Mouse (Mus musculus) limb, embryonic 10.5 days (tissue): ENCODE measurements at regions not wholly inside any gene's neighbourhood (a gene's known extent, or its start where the extent isn't known, plus 50 kb on each side); places are given as distances from the start of the nearest gene placed in this dataset.

Experiments used
- DNase-seq: peaks from one replicate; pipeline ENCODE4 v3.0.0-alpha.2; 2017; ENCODE audit warnings: low spot score
- H3K27ac ChIP-seq: fragments of 300-500 bp; sonication (generic); 2 replicates; pipeline ENCODE4 v1.5.1; 2016; ENCODE audit warnings: mild to moderate bottlenecking
- H3K27me3 ChIP-seq: fragments of 300-500 bp; sonication (generic); 2 replicates; pipeline ENCODE4 v1.6.1; 2016; ENCODE audit warnings: low read depth, mild to moderate bottlenecking; ENCODE audit not compliant: poor library complexity, severe bottlenecking
- H3K36me3 ChIP-seq: fragments of 300-500 bp; sonication (generic); 2 replicates; pipeline ENCODE4 v1.6.1; 2016; ENCODE audit warnings: mild to moderate bottlenecking, moderate library complexity
- H3K4me1 ChIP-seq: fragments of 300-500 bp; sonication (generic); 2 replicates; pipeline ENCODE4 v1.6.1; 2016
- H3K4me3 ChIP-seq: fragments of 300-500 bp; sonication (generic); 2 replicates; pipeline ENCODE4 v1.5.1; 2016; ENCODE audit warnings: mild to moderate bottlenecking, moderate library complexity
- H3K9me3 ChIP-seq: fragments of 300-500 bp; sonication (generic); replicated peaks from 2 replicates; pipeline ENCODE4 v1.6.1; 2016; ENCODE audit warnings: mild to moderate bottlenecking
- WGBS: fragments of 180-500 bp; shearing (Covaris S2); methylation state at CpG from one replicate; pipeline ENCODE4 v1.1.7; 2016; 5-methylcytosine and 5-hydroxymethylcytosine counted together

- no peaks in the 10 kb centered on the region for H3K27me3 ChIP-seq
- no peak overlapping the region for H3K4me3 ChIP-seq
- no peak for DNase-seq
- 97% methylated on average over 3 of the region's 3 CpGs for WGBS
- H3K9me3 ChIP-seq = no peaks in the 10 kb centered on the region
- peaks cover 8% of the 10 kb centered on the region; the same call in 1 of the 2 replicates for H3K4me1 ChIP-seq
- H3K36me3 ChIP-seq = no peaks in the 10 kb centered on the region
- peak overlapping the region; percentile 50 for H3K27ac ChIP-seq
Measured at GRCm38 (mm10) chr13:60403471-60403870, 198.3 kb upstream of the Dapk1 start.

GRCm38 (mm10) chr13:60407344-60407743 is 194.4 kb upstream of the Dapk1 start:
- no peaks in the 10 kb centered on the region for H3K27me3 ChIP-seq
- H3K36me3 ChIP-seq = no peaks in the 10 kb centered on the region
- no peak overlapping the region for H3K4me3 ChIP-seq
- H3K27ac ChIP-seq = peak overlapping the region; percentile 91; the same call in 1 of the 2 replicates
- 93% methylated on average over 4 of the region's 4 CpGs for WGBS
- H3K4me1 ChIP-seq = peaks cover 34% of the 10 kb centered on the region
- no peaks in the 10 kb centered on the region for H3K9me3 ChIP-seq
- DNase-seq = no peak

GRCm38 (mm10) chr13:60409706-60410502 is 191.8 kb upstream of the Dapk1 start:
- no peaks in the 10 kb centered on the region for H3K9me3 ChIP-seq
- WGBS = 17% methylated on average over 13 of the region's 14 CpGs
- H3K4me3 ChIP-seq = peak overlapping the region; percentile 28
- DNase-seq = peak; percentile 84
- H3K27ac ChIP-seq = peak overlapping the region; percentile 91
- no peaks in the 10 kb centered on the region for H3K27me3 ChIP-seq
- no peaks in the 10 kb centered on the region for H3K36me3 ChIP-seq
- peaks cover 34% of the 10 kb centered on the region for H3K4me1 ChIP-seq

- Histone ChIP-seq H3K27me3 (no peaks in the 10 kb centered on the region), H3K9me3 (no peaks in the 10 kb centered on the region), H3K4me1 (peaks cover 27% of the 10 kb centered on the region), H3K36me3 (no peaks in the 10 kb centered on the region), H3K27ac (peak overlapping the region; percentile 19; the same call in 1 of the 2 replicates), H3K4me3 (no peak overlapping the region)
- 85% methylated on average over 1 of the region's 1 CpGs for WGBS
- DNase-seq = no peak
Measured at GRCm38 (mm10) chr13:60416024-60416423, 185.7 kb upstream of the Dapk1 start.

GRCm38 (mm10) chr13:60417015-60417414 is 184.7 kb upstream of the Dapk1 start:
- Histone ChIP-seq H3K27me3 (no peaks in the 10 kb centered on the region), H3K9me3 (no peaks in the 10 kb centered on the region), H3K36me3 (no peaks in the 10 kb centered on the region), H3K4me3 (no peak overlapping the region), H3K27ac (peak overlapping the region; percentile 73), H3K4me1 (peaks cover 21% of the 10 kb centered on the region)
- WGBS = 89% methylated on average over 8 of the region's 8 CpGs
- DNase-seq = no peak

- Histone ChIP-seq H3K9me3 (no peaks in the 10 kb centered on the region), H3K4me3 (no peak overlapping the region), H3K4me1 (peaks cover 21% of the 10 kb centered on the region), H3K27ac (peak overlapping the region; percentile 73), H3K27me3 (no peaks in the 10 kb centered on the region), H3K36me3 (no peaks in the 10 kb centered on the region)
- 72% methylated on average over 14 of the region's 14 CpGs for WGBS
- DNase-seq = no peak
Measured at GRCm38 (mm10) chr13:60417436-60418158, 184.2 kb upstream of the Dapk1 start.

GRCm38 (mm10) chr13:60420386-60420785 is 181.4 kb upstream of the Dapk1 start:
- H3K36me3 ChIP-seq = no peaks in the 10 kb centered on the region
- H3K27me3 ChIP-seq = no peaks in the 10 kb centered on the region
- H3K27ac ChIP-seq = peak overlapping the region; percentile 62; the same call in 1 of the 2 replicates
- H3K9me3 ChIP-seq = no peaks in the 10 kb centered on the region
- peaks cover 28% of the 10 kb centered on the region for H3K4me1 ChIP-seq
- 86% methylated on average over 7 of the region's 7 CpGs for WGBS
- no peak overlapping the region for H3K4me3 ChIP-seq
- DNase-seq = no peak

- 80% methylated on average over 3 of the region's 3 CpGs for WGBS
- Histone ChIP-seq H3K4me3 (no peak overlapping the region), H3K36me3 (no peaks in the 10 kb centered on the region), H3K27ac (peak overlapping the region; percentile 62; the same call in 1 of the 2 replicates), H3K27me3 (no peaks in the 10 kb centered on the region), H3K9me3 (no peaks in the 10 kb centered on the region), H3K4me1 (peaks cover 34% of the 10 kb centered on the region)
- DNase-seq = no peak
Measured at GRCm38 (mm10) chr13:60420842-60421696, 180.7 kb upstream of the Dapk1 start.

GRCm38 (mm10) chr13:60424267-60424666 is 177.5 kb upstream of the Dapk1 start:
- 68% methylated on average over 6 of the region's 6 CpGs for WGBS
- no peak overlapping the region for H3K4me3 ChIP-seq
- H3K4me1 ChIP-seq = peaks cover 45% of the 10 kb centered on the region
- H3K36me3 ChIP-seq = no peaks in the 10 kb centered on the region
- DNase-seq = no peak
- no peaks in the 10 kb centered on the region for H3K9me3 ChIP-seq
- H3K27ac ChIP-seq = no peak overlapping the region
- H3K27me3 ChIP-seq = no peaks in the 10 kb centered on the region

GRCm38 (mm10) chr13:60425140-60425539 is 176.6 kb upstream of the Dapk1 start:
- WGBS = 66% methylated on average over 11 of the region's 11 CpGs
- Histone ChIP-seq H3K27me3 (no peaks in the 10 kb centered on the region), H3K4me1 (peaks cover 52% of the 10 kb centered on the region), H3K4me3 (no peak overlapping the region), H3K27ac (peak overlapping the region; percentile 82), H3K36me3 (no peaks in the 10 kb centered on the region), H3K9me3 (no peaks in the 10 kb centered on the region)
- no peak for DNase-seq

- WGBS = 90% methylated on average over 6 of the region's 6 CpGs
- DNase-seq = no peak
- Histone ChIP-seq H3K27me3 (no peaks in the 10 kb centered on the region), H3K4me3 (no peak overlapping the region), H3K9me3 (no peaks in the 10 kb centered on the region), H3K36me3 (no peaks in the 10 kb centered on the region), H3K27ac (peak overlapping the region; percentile 82), H3K4me1 (peaks cover 49% of the 10 kb centered on the region)
Measured at GRCm38 (mm10) chr13:60425556-60425955, 176.2 kb upstream of the Dapk1 start.

- Histone ChIP-seq H3K27me3 (no peaks in the 10 kb centered on the region), H3K9me3 (no peaks in the 10 kb centered on the region), H3K36me3 (no peaks in the 10 kb centered on the region), H3K27ac (peak overlapping the region; percentile 82), H3K4me1 (peaks cover 48% of the 10 kb centered on the region), H3K4me3 (no peak overlapping the region)
- 88% methylated on average over 12 of the region's 12 CpGs for WGBS
- DNase-seq = no peak
Measured at GRCm38 (mm10) chr13:60426192-60426840, 175.4 kb upstream of the Dapk1 start.
